Mouse (Mus musculus): ENCODE data around the gene Cdkl4.

Gene Cdkl4

DNA sequence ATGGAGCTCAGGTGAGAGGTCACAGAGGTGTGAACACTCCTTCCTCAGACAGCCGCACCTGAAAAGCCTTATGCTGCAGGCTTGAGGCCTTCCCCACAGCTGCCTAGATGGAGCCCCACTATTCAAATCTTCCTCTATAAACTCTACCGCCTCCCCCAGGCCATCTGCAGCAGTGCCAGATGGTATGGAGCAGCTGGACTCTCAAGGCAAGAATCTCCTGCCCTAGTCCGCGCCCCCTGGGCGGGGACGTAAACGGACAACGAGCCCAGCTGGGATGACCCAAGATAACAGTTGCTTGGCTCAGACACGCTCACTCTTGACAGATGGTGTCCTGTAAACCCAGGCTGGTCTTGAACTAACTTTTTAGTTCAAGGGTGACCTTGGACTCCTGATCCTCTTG, 60.4 kb downstream of the Cdkl4 start:
- no peak for DNase-seq (ENCODE audit: low read depth, low spot score)

DNA sequence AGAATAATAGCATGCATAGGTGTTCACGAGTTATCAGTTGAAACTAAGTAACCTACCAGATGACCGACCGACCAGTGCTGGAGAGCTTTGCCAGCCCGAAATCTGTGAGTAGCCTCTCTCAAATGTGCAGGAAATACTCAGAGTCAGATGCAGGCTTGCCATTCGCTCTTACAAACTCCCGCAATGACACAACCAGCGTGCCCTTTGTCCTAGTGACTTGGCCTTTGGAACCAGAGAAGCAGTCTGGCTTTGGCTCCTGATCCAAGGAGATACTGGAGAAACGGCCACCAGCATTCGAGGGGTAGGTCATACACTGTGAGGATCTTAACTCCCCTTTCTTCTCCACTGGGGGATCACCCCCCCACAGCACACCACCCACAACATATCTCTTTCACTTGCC, 61.7 kb downstream of the Cdkl4 start:
- no peak for DNase-seq (ENCODE audit: low read depth, low spot score)

DNA sequence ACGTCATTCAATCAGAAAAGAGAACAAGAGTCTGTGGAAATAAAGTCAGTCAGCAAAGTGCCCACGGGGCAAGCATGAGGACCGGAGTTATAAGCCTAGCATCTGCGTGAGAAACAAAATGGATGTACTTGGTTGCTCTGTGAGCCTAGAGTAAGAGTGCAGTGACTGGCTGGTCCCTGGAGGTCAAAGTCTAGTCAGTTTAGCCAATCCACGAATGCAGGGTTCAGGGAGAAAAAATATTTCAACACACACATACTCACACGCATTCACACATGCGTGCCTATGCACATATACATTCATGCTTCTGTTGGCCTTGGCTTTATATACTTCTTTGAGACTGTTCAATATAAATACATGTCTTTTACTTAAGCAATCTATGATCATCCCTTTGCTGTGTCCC, 62.1 kb downstream of the Cdkl4 start:
- DNase-seq (ENCODE audit: low read depth, low spot score) = no peak

DNA sequence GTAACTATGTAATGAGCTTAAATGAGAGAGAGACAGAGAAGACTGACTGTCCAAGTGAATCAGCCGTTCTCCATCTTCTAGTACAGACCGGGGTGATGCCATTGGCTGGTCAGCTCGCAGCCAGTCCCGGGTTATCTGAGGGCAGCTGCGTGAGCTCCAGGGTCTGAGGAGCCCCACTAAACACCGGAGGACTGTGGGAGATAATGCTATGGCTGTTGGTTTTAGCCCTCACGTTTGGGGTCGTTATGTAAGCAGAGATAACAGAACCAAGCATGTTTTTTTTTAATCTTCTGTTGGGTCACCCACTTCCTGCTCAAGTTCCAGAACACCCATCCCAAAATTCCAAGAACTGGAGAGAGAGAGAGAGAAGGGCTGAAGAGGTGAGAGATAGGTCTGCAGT, 63.8 kb downstream of the Cdkl4 start:
- no peak for DNase-seq (ENCODE audit: low read depth, low spot score)

DNA sequence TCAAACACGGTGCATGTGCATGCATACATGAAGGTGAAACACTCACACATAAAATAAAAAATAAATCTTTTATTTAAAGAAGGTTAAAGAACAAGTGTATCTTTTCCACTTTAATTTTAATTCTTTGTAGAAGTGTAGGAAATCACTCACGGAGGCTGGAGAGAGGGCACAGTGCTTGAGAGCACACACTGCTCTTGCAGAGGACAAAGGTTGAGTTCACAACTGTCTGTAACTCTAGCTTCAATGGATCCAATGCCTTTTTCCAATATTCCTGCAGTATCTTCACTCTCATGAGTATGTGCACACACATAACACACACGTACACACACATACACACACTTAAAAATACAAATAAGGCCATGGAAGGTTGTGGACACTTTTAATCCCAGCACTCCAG, 67.2 kb downstream of the Cdkl4 start:
- no peak for DNase-seq (ENCODE audit: low read depth, low spot score)

DNA sequence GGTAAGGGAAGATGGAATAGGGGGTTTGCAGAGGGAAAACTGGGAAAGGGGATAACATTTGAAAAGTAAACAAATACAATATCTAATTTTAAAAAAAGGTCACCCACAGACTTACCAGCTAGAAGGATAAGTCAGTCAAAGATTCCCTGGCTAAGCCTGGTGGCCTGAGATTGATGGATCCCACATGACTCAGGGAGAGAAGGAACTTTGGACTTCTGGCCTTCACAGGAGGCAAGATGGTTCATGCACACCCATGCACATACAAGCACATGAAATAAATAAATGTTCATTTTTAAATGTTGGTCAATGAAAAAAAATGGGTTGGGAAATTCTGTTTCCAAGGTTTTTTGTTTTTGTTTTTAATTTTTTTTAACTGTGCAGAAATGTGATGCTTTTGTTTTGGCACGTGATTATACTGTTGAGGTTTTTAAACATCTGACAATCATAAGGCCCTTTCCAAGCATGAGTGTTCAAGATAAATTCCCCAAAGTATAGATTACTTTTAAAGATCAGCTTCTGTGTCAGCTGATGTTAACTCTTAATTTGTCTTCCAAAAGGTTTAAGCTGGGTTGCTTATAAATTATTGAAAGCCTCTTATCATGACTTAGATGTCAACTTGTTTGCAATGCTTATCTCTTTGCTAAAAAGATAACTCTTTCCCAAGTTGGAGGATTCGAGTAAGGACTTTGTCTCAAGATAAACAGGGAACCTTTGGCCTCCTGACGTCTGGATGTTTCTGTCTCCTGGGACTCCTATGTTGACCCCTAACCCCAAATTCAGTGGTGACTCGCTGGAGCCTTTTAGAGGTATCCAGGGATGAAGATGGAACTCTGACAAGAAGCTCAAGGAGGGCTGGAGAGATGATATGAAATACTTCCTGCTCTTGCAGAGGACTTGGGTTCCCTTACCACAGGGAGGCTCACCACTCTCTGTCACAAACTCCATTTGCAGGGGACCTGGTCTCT, 67.8 kb downstream of the Cdkl4 start:
- DNase-seq (ENCODE audit: low read depth, low spot score) = no peak

DNA sequence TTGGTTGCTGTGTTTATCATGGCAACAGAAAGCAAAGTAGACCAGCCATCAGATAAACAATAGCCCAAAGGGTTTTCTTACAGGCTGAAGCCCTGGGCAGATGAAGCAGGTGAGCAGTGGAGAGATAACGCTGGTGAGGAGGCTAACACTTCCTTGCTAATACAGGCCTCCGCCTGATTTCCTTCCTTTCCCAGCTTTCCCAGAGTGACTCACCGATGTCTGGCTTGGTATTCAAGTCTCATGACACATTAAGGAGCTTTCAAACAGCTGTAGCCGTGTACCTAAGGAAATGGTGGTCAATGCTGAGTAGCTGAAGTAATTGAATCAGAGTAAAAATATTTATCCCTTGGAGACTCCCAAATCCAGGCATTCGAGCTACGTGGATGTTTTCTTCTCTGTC, 71.8 kb downstream of the Cdkl4 start:
- no peak for DNase-seq (ENCODE audit: low read depth, low spot score)

DNA sequence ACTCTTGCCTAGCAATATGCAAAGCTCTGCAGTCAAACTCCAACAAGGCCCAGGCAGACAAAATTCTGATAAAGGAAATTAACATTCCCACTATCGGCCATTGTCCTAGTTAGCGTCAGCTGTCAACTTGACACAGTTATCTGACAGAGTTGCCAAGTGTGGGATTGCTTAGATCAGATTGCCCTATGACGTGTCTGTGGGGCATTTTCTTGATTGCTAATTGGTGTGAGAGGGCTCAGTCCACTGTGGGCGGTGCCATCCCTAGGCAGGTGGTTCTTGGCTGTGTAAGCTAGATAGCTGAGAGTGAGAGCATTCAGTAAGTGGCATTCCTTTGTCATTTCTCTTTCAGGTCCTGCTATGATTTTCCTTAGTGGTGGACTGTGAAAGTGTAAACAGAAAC, 72.3 kb downstream of the Cdkl4 start:
- DNase-seq (ENCODE audit: low read depth, low spot score) = no peak

DNA sequence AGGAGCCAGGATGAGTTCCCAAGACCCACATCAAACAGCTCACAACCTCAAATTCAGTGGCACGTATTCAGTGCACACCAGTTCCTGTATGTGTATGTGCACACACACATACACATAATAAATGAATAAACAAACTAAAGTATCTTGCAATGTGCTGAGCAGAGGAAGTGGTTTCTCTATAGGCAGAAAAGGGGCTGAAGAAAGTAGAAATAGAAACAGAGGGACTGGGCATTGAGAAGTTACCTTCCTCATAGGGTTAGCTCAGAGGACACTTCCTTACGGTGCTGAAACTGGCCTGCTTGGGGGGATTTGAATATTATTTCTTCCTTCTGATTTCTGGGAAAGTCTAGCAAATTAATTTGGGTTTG, 75.8 kb downstream of the Cdkl4 start:
- DNase-seq (ENCODE audit: low read depth, low spot score) = no peak

DNA sequence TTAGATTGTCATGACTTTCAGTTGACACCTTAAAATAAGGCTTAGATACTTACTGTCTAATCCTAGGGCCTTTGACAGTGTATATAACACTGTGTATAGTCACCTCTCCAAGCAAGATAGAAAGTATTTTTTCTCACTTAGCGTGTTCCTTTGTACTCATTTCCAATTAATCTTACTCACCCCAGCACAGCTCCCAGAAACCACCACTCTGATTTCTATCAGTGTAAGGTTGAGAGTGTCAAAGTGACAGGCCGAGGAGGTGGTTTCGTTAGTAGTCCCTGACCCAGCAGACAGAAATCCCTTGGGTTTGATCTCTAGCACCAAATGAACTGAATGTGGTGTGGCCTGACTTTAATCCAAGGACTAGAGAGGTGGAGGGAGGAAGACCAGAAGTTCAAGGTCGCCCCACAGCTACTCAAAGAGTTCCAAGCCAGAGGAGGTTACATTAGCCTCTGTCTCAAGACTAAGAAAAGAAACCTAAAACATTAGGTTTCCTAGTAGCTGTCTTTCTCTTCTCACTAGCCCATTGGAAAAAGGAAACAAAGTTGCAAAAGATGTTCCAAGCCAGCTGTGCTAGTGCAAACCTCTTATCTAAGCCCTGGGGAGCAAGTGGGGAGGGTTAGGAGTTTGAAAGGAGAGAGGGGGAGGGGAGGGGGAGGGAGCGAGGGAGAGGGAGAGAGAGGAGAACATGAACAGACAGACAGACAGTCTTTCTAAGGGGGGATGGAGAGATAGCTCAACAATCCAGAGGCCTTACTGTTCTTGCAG, 76.4 kb downstream of the Cdkl4 start:
- DNase-seq (ENCODE audit: low read depth, low spot score) = no peak

DNA sequence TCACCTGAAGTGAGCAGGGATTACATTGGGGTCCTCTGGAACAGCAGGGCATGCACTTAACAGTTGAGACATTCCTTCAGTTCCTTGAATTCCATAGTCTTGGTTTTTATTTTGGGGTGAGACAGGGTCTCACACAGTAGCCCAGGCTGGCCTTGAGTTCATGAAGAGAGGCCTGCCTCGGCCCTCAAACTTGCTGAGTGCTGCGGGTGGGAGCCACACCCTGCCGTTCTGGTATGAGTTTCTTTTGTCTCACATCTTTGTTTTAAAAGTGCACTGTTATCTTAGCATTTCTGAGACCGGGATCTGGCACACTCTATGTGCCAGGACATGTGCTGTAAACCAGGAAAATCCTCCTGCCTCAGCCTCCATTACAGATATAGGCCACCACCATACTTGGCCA, 77.6 kb downstream of the Cdkl4 start:
- DNase-seq (ENCODE audit: low read depth, low spot score) = no peak

DNA sequence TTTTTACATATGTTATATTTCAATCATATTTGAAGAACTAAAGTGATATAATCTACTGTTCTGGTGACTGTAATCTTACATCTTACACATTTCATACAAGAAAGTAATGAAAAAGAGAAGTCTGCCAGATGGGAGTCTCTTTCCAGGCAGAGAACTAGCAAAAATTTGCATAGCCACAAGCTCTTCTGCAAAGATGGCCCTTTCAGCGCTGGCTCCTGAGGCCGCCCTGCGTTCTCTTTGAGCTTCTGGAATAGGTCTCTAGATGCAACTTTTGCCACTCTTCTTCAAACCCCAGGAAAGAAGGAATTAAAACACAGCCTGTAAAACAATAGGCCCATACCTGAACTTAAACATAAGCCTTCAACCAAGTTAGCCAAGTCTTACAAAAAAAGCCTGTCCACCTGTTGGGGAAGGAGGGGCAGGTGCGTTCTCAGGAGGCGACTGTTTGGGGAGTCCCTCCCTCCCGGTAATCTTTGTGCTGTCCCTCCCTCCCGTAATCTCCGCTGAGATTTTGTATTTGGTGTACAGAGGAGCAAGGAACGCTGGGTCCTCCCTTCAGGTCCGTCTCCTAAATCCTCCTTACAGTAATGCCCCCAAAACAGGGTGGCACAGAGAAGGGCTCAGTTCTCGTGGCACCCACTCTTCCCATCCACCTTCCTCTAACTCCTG, 78.9 kb downstream of the Cdkl4 start:
- no peak for DNase-seq (ENCODE audit: low read depth, low spot score)

DNA sequence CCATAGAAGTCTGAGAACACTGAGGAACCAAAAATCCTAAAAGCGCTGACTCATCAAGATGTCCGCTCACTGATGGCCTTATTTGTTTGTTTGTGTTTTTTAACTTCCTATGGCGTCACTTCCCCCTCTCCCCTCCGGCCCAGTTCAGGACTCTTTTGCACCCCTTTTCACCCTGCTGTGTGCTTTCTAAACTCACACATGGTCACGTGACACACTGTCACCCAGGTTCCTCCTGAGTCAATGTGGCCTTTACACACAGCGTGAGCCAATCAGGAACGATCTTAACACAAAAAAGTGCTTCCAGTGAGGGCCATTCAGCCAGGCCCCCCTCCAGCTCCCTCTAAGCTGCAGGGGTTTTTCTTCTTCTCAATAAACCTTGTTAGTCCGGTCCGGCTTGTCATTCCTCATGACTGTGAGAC, 80.4 kb downstream of the Cdkl4 start:
- no peak for DNase-seq (ENCODE audit: low read depth, low spot score)

DNA sequence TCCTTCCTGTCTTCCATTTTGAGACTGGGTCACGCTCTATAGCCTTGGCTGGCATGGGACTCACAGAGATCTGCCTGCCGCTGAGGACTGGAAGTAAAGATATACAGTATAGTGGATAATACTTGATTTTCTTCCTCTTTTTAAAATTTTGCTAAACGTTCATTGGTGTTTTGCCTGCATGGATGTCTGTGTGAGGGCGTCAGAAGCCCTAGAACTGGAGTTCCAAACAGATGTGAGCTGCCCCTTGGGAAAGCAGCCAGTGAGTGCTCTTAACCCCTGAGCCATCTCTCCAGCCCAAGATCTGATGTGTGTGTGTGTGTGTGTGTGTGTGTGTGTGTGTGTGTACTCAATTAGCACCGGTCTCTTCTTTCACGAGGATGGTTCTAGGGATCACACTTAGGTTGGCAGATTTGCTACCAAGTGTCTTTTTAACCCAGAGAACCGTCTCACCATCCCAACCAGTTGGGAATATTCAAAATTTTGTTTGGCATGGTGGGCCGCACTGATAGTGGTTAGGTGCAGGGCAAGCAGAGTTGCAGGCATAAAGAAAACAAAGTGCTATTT, 80.9 kb downstream of the Cdkl4 start:
- DNase-seq (ENCODE audit: low read depth, low spot score) = no peak

DNA sequence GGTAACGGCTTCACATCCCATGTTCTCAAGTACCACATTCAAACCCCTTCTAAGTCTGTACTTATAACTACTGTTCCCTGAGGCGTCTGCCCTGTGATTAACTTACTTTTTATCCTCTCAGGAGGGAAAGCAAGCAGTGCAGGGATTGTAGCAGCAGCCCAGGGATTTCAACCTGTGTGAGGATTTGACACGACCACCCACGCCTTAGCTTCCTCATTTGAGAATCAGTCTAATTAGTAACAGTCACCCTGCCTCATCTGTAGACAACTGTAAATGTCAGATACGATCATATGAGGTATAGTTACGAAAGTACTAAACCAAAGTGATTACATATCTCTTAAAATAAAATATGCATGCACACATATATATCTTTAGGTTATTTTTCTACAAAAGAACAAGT, 81.4 kb downstream of the Cdkl4 start:
- peak; percentile 18 for DNase-seq (ENCODE audit: low read depth, low spot score)

DNA sequence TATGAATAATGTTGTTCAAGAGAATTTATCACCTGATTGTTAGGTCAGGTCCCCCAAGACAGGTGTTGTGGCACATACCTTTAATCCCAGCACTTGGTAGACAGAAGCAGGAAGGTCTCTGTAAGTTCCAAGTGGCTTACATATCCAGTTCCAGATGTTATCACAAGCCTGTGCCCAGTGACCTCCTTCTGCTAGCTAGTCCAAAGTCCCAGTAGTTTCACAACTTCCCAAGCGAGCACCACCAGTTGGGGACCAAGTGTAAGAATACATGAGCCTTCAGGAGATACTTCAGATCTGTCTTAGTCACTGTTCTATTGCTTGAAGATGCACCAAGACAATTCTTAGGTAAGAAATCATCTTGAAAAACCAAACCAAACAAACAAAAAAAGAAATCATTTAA, 83.7 kb downstream of the Cdkl4 start:
- DNase-seq (ENCODE audit: low read depth, low spot score) = no peak

DNA sequence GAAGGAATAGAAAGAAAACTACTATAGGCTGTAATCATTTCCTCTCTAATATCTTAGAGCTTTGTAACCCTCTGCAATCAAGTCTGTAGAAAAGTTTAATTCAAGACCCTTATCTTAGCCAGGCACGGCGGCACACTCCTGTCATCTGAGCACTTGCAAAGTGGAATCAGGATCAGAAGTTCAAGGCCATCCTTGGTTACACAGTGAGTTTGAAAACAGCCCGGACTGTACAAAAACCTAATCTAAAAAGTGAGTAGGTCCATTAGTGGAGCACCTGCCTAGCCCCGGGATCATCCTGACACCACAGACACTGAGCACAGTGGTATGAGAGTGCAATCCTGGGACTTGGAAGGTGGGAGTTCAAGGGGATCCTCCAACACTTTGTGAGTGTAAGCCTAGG, 84.8 kb downstream of the Cdkl4 start:
- no peak for DNase-seq (ENCODE audit: low read depth, low spot score)

DNA sequence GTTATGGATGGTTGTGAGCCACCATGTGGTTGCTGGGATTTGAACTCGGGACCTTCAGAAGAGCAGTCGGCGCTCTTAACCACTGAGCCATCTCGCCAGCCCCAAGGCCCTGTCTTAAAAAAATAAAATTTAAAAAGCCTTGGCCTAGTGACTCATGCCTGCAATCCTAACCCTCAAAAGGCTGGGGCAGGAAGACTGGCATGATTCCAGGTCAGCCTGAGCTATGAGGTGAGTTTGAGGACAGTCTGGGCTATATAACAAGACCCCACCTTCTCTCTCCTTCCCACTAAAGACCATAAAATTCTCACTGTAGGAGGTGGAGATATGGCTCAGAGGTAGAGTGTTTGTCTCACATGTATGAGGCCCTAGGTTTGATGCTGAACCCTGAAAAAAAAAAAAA, 85.3 kb downstream of the Cdkl4 start:
- DNase-seq (ENCODE audit: low read depth, low spot score) = no peak

DNA sequence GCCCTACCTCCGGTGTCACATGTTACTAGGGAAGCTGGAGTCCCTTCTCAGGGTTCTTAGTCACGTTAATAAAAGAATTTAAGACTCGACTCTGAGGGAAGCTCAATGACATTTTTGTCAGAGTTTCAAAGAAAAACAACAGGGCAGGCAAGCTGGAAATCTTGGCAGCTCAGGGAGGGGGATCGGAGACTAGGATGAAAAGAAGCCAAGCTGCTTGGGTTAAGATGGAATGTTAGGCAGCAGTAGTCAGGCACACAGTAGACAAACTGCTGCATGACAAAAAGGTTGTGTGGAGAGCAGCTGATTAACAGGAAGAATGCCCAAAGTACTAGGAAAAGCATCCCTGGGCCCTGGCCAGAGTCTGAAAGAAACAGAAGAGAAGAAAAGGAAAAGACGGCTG, 87.4 kb downstream of the Cdkl4 start:
- no peak for DNase-seq (ENCODE audit: low read depth, low spot score)

DNA sequence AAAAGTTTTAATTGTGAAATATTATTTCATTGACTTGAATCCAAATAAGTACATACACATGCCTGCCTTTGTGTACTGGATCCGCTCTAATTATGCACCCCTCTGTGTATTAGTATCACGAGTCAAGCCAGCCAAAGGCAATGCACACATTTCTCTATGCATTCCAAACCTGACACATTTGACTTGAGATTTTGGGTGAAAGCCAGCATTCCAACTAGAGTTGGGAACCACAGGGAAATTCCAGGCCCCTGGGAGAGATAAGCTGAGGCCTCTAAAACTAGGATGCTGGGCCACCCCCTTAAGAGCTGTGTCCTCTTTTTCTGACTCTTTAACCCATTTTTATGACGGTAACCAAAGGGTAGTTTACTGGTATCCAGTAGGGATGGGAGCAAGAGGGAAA, 88.7 kb downstream of the Cdkl4 start:
- DNase-seq (ENCODE audit: low read depth, low spot score) = no peak

DNA sequence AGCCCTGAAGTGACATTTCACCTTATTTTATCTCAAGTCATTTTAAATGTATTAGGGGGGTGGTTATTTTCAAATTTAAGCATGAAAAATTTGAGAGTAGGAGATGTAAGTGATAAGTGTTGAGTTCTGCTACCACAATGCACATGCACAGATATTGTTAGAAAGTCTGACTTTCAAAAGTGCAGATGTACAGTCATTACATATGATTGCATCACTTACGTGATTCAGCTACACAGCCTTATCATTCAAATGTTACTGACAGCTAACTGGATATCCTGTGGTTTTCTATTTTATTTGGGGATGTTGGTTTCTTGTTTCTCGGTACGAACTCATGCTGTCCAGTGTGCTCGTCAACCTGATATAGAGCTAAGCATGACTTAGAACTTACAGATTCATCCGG, 92.5 kb downstream of the Cdkl4 start:
- no peak for DNase-seq (ENCODE audit: low read depth, low spot score)

DNA sequence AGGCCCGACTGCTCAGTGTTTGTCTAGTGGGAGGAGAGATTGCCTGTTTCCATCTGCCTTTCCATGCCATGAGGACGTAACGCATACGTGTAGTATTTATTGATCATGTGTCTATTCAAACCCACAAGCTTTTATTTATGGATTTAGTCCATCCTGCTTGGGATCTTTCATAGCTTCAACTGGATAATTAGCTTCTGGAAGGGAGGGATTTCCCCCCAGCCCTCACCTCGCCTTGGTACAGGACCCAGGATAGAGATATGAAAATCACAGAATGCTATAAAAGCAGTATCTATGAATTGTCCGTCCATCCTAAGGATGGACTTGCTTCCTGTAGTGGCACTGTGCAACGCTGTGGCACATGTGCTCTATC, 96.8 kb downstream of the Cdkl4 start:
- DNase-seq (ENCODE audit: low read depth, low spot score) = no peak
